Mouse (Mus musculus) CH12.LX (cell line): ENCODE measurements at regions not wholly inside any gene's neighbourhood (a gene's known extent, or its start where the extent isn't known, plus 50 kb on each side); places are given as distances from the start of the nearest gene placed in this dataset.

Experiments used
- DNase-seq: peaks from one replicate; pipeline ENCODE4 v3.0.0-alpha.2; 2013; ENCODE audit errors: extremely low read depth
- H3K27ac ChIP-seq: 2 replicates; pipeline ENCODE4 v1.5.1; 2012; ENCODE audit warnings: low read depth, mild to moderate bottlenecking, control low read depth, moderate library complexity; ENCODE audit not compliant: insufficient read depth
- H3K27me3 ChIP-seq: replicated peaks from 2 replicates; pipeline ENCODE3; 2012; ENCODE audit warnings: inconsistent platforms
- H3K36me3 ChIP-seq, 2 experiments: replicated peaks in 1 of 2; 2 replicates each; pipeline versions ENCODE3 to v1.6.1; 2012; ENCODE audit warnings: inconsistent platforms in 1 of 2, low read length in 1 of 2, mild to moderate bottlenecking in 1 of 2, mixed read lengths in 1 of 2, moderate library complexity in 1 of 2; ENCODE audit not compliant: control insufficient read depth in 1 of 2, insufficient read depth in 1 of 2
- H3K4me1 ChIP-seq, 2 experiments: 2 replicates each; pipeline ENCODE4 v1.6.1; 2012; ENCODE audit warnings: inconsistent platforms in 1 of 2, moderate library complexity in 1 of 2; ENCODE audit not compliant: insufficient read depth in 2 of 2, control insufficient read depth in 1 of 2
- H3K4me2 ChIP-seq: 2 replicates; pipeline ENCODE4 v1.6.1; 2012; ENCODE audit warnings: low read depth, mild to moderate bottlenecking, control low read depth; ENCODE audit not compliant: poor library complexity, insufficient read depth, severe bottlenecking
- H3K4me3 ChIP-seq, 3 experiments: fragments of 150-350 bp in 1 of 3; sonication (generic) in 1 of 3; replicated peaks in 1 of 3; 2 replicates each; pipeline versions ENCODE3 to v1.5.1; 2011 to 2012; ENCODE audit warnings: low read depth in 2 of 3, low read length in 2 of 3, mild to moderate bottlenecking in 2 of 3, moderate library complexity in 2 of 3, control low read depth in 1 of 3, improper control_type of control experiment in 1 of 3, inconsistent platforms in 1 of 3, mixed read lengths in 1 of 3; ENCODE audit not compliant: poor library complexity in 1 of 3
- H3K79me2 ChIP-seq: replicated peaks from 2 replicates; pipeline ENCODE4 v1.6.1; 2012; ENCODE audit warnings: mild to moderate bottlenecking, moderate library complexity; ENCODE audit not compliant: control insufficient read depth, poor library complexity, insufficient read depth, severe bottlenecking; ENCODE audit errors: extremely low read depth
- H3K9ac ChIP-seq: 2 replicates; pipeline ENCODE4 v1.6.1; 2012; ENCODE audit warnings: low read depth, mild to moderate bottlenecking, control low read depth, moderate library complexity; ENCODE audit not compliant: insufficient read depth
- H3K9me3 ChIP-seq: replicated peaks from 2 replicates; pipeline ENCODE3; 2012; ENCODE audit warnings: low read length, inconsistent platforms, mixed read lengths
- CHD1 ChIP-seq: IDR thresholded peaks from 2 replicates; pipeline ENCODE4 v1.6.1; 2012; ENCODE audit warnings: low read depth, low read length, improper control_type of control experiment, inconsistent platforms
- CTCF ChIP-seq, 2 experiments: IDR thresholded peaks in 1 of 2; conservative IDR thresholded peaks in 1 of 2; 2 replicates each; pipeline ENCODE4 v1.5.1; 2011 to 2012; ENCODE audit warnings: low read depth in 2 of 2, low read length in 2 of 2, improper control_type of control experiment in 1 of 2, inconsistent platforms in 1 of 2, mild to moderate bottlenecking in 1 of 2, moderate library complexity in 1 of 2
- EP300 ChIP-seq: IDR thresholded peaks from 2 replicates; pipeline ENCODE4 v1.6.1; 2011; ENCODE audit warnings: low read length, improper control_type of control experiment
- ETS1 ChIP-seq: conservative IDR thresholded peaks from 2 replicates; pipeline ENCODE4 v1.6.1; 2012; ENCODE audit warnings: low read depth, mild to moderate bottlenecking, inconsistent platforms, low read length, improper control_type of control experiment, moderate library complexity
- IRF4 ChIP-seq: IDR thresholded peaks from 2 replicates; pipeline ENCODE4 v1.6.1; 2014; ENCODE audit warnings: low read depth, mild to moderate bottlenecking, inconsistent platforms, low read length, improper control_type of control experiment
- JUND ChIP-seq: conservative IDR thresholded peaks from 2 replicates; pipeline ENCODE4 v1.6.1; 2011; ENCODE audit warnings: low read depth, low read length, improper control_type of control experiment
- KAT2A ChIP-seq: IDR thresholded peaks from 2 replicates; pipeline ENCODE4 v1.6.1; 2012; ENCODE audit warnings: low read length, improper control_type of control experiment, inconsistent platforms; ENCODE audit not compliant: insufficient replicate concordance
- MAFK ChIP-seq: IDR thresholded peaks from 2 replicates; pipeline ENCODE4 v1.6.1; 2011; ENCODE audit warnings: low read length, improper control_type of control experiment; ENCODE audit not compliant: insufficient replicate concordance
- NELFE ChIP-seq: IDR thresholded peaks from 2 replicates; pipeline ENCODE4 v1.6.1; 2011; ENCODE audit warnings: low read depth, low read length, improper control_type of control experiment
- NRF1 ChIP-seq: IDR thresholded peaks from 2 replicates; pipeline ENCODE4 v1.6.1; 2014; ENCODE audit warnings: low read depth, mild to moderate bottlenecking, inconsistent platforms, low read length, improper control_type of control experiment, moderate library complexity
- POLR2AphosphoS2 ChIP-seq: IDR thresholded peaks from 2 replicates; pipeline ENCODE4 v1.6.1; 2011; ENCODE audit warnings: low read depth, low read length, improper control_type of control experiment
- SIN3A ChIP-seq: IDR thresholded peaks from 2 replicates; pipeline ENCODE4 v1.6.1; 2012; ENCODE audit warnings: low read length, improper control_type of control experiment, inconsistent platforms
- TBP ChIP-seq: conservative IDR thresholded peaks from 2 replicates; pipeline ENCODE4 v1.6.1; 2011; ENCODE audit warnings: low read depth, low read length, improper control_type of control experiment
- UBTF ChIP-seq: IDR thresholded peaks from 2 replicates; pipeline ENCODE4 v1.6.1; 2012; ENCODE audit warnings: low read depth, mild to moderate bottlenecking, inconsistent platforms, low read length, improper control_type of control experiment, moderate library complexity
- USF1 ChIP-seq: IDR thresholded peaks from 2 replicates; pipeline ENCODE4 v1.6.1; 2014; ENCODE audit warnings: low read depth, mild to moderate bottlenecking, inconsistent platforms, low read length, improper control_type of control experiment
- ZKSCAN1 ChIP-seq: IDR thresholded peaks from 2 replicates; pipeline ENCODE4 v1.6.1; 2012; ENCODE audit warnings: low read depth, inconsistent platforms, low read length, improper control_type of control experiment, borderline replicate concordance
- ZMIZ1 ChIP-seq: IDR thresholded peaks from 2 replicates; pipeline ENCODE4 v1.6.1; 2012; ENCODE audit warnings: low read depth, mild to moderate bottlenecking, inconsistent platforms, low read length, improper control_type of control experiment
- dilution Hi-C: fragments of 300-500 bp; cut with MboI; formaldehyde crosslinking; loops from 2 replicates; pipeline ENCODE4 v1.14.3; 2020; ENCODE audit warnings: low sequenced_read_pairs; ENCODE audit not compliant: extremely low pct_unique_long_range_greater_than_20kb, extremely low pct_ligation_motif_present
- in situ Hi-C: fragments of 300-500 bp; cut with MboI; formaldehyde crosslinking; loops from 3 replicates; pipeline ENCODE4 v1.14.3; 2019; ENCODE audit warnings: low sequenced_read_pairs, low pct_ligation_motif_present, low pct_unique_long_range_greater_than_20kb, mixed read lengths

GRCm38 (mm10) chr3:78810431-78811152, 475.7 kb downstream of the Rapgef2 start:
- Histone ChIP-seq H3K4me1 (no peaks in the 10 kb centered on the region), H3K9me3 (no peaks in the 10 kb centered on the region), H3K4me3 (no peak overlapping the region), H3K4me2 (no peak overlapping the region), H3K27ac (no peak overlapping the region), H3K79me2 (no peaks in the 10 kb centered on the region)
- DNase-seq, result no peak
- TF ChIP-seq NELFE (no peak), JUND (no peak), USF1 (no peak), UBTF (no peak), IRF4 (no peak), ZMIZ1 (no peak), SIN3A (no peak), MAFK (no peak), POLR2AphosphoS2 (no peak), TBP (no peak), CTCF (conservative IDR thresholded peaks at IDR 0.05 in 1 of 2, IDR thresholded peaks at IDR 0.05 in 1 of 2; ENCODE audit: low read depth in 2 of 2, low read length in 2 of 2) (no peak), ZKSCAN1 (no peak), EP300 (no peak)
- TF ChIP-seq, all 38 proteins: peak for 0
- in situ Hi-C loops, result no loop called here
- no peak overlapping the region for H3K9ac ChIP-seq
- no peaks in the 10 kb centered on the region for H3K27me3 ChIP-seq
- no peaks in the 10 kb centered on the region for H3K36me3 ChIP-seq
- dilution Hi-C loops, result no loop called here

- Histone ChIP-seq H3K4me2 (no peak overlapping the region), H3K9me3 (no peaks in the 10 kb centered on the region), H3K4me1 (no peaks in the 10 kb centered on the region), H3K79me2 (no peaks in the 10 kb centered on the region), H3K27me3 (no peaks in the 10 kb centered on the region), H3K36me3 (no peaks in the 10 kb centered on the region), H3K27ac (no peak overlapping the region), H3K9ac (no peak overlapping the region), H3K4me3 (no peak overlapping the region)
- dilution Hi-C loops, result no loop called here
- TF ChIP-seq CHD1 (no peak), KAT2A (no peak), USF1 (no peak), IRF4 (no peak), ETS1 (no peak), UBTF (no peak), NRF1 (no peak), TBP (no peak)
- in situ Hi-C loops, result no loop called here
- DNase-seq, result no peak
Observed at GRCm38 (mm10) chr3:78803176-78803575, 483.1 kb downstream of the Rapgef2 start.
